Mouse (Mus musculus): ENCODE measurements around the gene Pou2f2. TPM values are rescaled to one million over a fixed set of nuclear protein-coding genes. Genes with fewer than 3 reads are reported as not detected.

The Pou2f2 gene
- polyA plus RNA-seq (2015; fragmentation: Nextera tagmentation; extraction: Ambion mirVana) = 1.1 and 1.4 TPM in 2 replicates

DNA sequence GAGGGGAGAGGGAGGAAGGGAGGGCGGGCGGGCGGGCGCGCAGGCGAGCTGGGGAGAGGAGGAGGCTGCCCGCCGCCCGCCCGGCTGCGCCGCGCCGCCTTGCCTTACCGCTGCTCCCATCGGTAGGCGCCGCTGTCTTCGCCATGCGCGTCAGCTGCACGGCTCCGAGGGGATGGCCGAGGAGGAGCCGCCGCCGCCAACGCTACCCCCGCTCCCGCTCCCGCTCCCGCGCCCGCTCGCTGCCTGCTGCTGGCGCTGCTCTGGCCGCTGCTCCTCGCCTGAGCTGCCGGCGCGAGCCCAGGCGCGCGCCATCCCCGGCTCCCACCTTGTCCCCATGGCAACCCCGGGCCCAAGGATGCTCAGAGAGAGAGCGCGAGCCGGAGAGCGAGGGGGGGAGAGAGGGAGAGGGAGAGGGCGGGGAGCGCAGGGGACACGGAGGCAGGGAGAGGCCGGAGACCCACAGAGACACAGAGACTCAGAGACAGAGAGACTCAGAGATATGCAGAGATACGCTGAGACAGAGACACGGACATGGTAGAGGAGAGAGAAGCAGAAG, at the start of gene Pou2f2:
TSS of gene Pou2f2 (minus strand) at position 121 of the 556 bp plus-strand sequence.
- H3K4me3 ChIP-seq = peak within 1 kb of the TSS; percentile 52
- no peaks in the 10 kb centered on the region for H3K9me3 ChIP-seq
- WGBS = under 1% methylated on average over 32 of the region's 56 CpGs
- peaks cover 29% of the 10 kb centered on the region for H3K4me1 ChIP-seq
- peaks cover 91% of the 10 kb centered on the region for H3K27me3 ChIP-seq
- H3K27ac ChIP-seq = no peak within 1 kb of the TSS
- peak; percentile 72 for ATAC-seq (ENCODE audit: insufficient number of reproducible peaks, low FRiP score, low TSS enrichment, low read depth)
- peak within 1 kb of the TSS; percentile 93 for H3K4me2 ChIP-seq
- peak within 1 kb of the TSS; percentile 47 for H3K9ac ChIP-seq
- no peaks in the 10 kb centered on the region for H3K36me3 ChIP-seq

DNA sequence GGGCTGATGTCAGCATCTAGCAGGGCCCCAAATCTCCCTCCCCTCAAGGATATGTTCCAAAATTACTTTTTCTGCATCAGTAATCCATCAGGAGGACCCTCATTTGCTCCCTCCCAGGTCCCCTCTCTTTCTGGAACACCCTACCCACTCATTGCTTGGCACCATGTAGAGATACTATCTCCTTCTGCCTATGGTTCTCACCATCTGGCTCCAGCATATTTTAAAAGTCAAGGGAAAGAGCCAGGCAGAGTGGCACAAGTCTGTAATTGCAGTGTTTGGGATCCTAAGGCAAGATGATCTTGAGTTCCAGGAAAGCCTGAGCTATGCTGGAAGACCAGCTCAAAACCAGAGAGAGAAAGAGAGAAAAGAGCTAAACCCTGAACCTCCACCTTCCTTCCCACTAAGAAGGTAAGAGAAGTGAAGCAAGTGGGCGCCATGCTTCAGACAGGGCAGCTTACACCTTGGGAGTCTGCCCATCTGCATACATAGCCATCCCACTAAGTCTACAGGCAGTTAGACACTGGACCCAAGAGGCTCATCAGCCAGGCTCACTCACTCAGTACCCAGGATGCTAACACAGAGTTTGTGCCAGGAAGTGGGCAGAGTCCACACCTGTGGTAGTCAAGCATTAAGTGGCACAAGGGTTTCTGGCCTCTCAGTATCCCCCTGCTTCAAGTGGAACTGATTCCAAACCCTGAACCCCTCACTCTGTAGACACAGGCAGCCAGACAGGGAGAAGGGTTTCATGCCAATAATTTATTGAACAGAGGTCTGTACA, 48.2 kb upstream of the Pou2f2 start:
- no peaks in the 10 kb centered on the region for H3K9me3 ChIP-seq
- ATAC-seq (ENCODE audit: insufficient number of reproducible peaks, low FRiP score, low TSS enrichment, low read depth) = no peak
- no peak overlapping the region for H3K4me3 ChIP-seq
- no peak overlapping the region for H3K4me2 ChIP-seq
- H3K27me3 ChIP-seq = no peaks in the 10 kb centered on the region
- H3K36me3 ChIP-seq = peaks cover 95% of the 10 kb centered on the region
- WGBS = 100% methylated on average over 1 of the region's 1 CpGs
- no peak overlapping the region for H3K27ac ChIP-seq
- peaks cover 3% of the 10 kb centered on the region for H3K4me1 ChIP-seq
- no peak overlapping the region for H3K9ac ChIP-seq

- peaks cover 44% of the 10 kb centered on the region for H3K36me3 ChIP-seq
- H3K9ac ChIP-seq = peak overlapping the region; percentile 75
- peaks cover 40% of the 10 kb centered on the region for H3K4me1 ChIP-seq
- H3K27me3 ChIP-seq = no peaks in the 10 kb centered on the region
- ATAC-seq (ENCODE audit: insufficient number of reproducible peaks, low FRiP score, low TSS enrichment, low read depth) = no peak
- H3K27ac ChIP-seq = peak overlapping the region; percentile 95; the same call in 1 of the 2 replicates
- WGBS = 88% methylated on average over 10 of the region's 10 CpGs
- peak overlapping the region; percentile 92 for H3K4me2 ChIP-seq
- peak overlapping the region; percentile 59 for H3K4me3 ChIP-seq
- H3K9me3 ChIP-seq = no peaks in the 10 kb centered on the region
These were observed 42.9 kb upstream of the Pou2f2 start for GRCm38 (mm10) chr7:25222275-25222967.

GRCm38 (mm10) chr7:25221102-25221883, 41.8 kb upstream of the Pou2f2 start, which contains the start of gene Zfp526:
TSS of gene Zfp526 (plus strand) at chr7:25221425.
- H3K9me3 ChIP-seq = no peaks in the 10 kb centered on the region
- WGBS = under 1% methylated on average over 44 of the region's 45 CpGs
- H3K27ac ChIP-seq = peak within 1 kb of the TSS; percentile 95
- ATAC-seq (ENCODE audit: insufficient number of reproducible peaks, low FRiP score, low TSS enrichment, low read depth) = peak; percentile 97
- H3K4me3 ChIP-seq = peak within 1 kb of the TSS; percentile 59
- peaks cover 35% of the 10 kb centered on the region for H3K36me3 ChIP-seq
- peak within 1 kb of the TSS; percentile 75 for H3K9ac ChIP-seq
- H3K4me2 ChIP-seq = peak within 1 kb of the TSS; percentile 92
- peaks cover 41% of the 10 kb centered on the region for H3K4me1 ChIP-seq
- no peaks in the 10 kb centered on the region for H3K27me3 ChIP-seq

GRCm38 (mm10) chr7:25220457-25221101, 41.1 kb upstream of the Pou2f2 start, which contains the start of gene Dedd2:
TSS of gene Dedd2 (minus strand) at chr7:25220615.
- Histone ChIP-seq H3K27ac (peak within 1 kb of the TSS; percentile 95), H3K36me3 (peaks cover 28% of the 10 kb centered on the region), H3K27me3 (no peaks in the 10 kb centered on the region), H3K4me1 (peaks cover 41% of the 10 kb centered on the region), H3K4me3 (peak within 1 kb of the TSS; percentile 59), H3K4me2 (peak within 1 kb of the TSS; percentile 92), H3K9me3 (no peaks in the 10 kb centered on the region), H3K9ac (peak within 1 kb of the TSS; percentile 75)
- no peak for ATAC-seq (ENCODE audit: insufficient number of reproducible peaks, low FRiP score, low TSS enrichment, low read depth)
- WGBS = 6% methylated on average over 20 of the region's 20 CpGs

DNA sequence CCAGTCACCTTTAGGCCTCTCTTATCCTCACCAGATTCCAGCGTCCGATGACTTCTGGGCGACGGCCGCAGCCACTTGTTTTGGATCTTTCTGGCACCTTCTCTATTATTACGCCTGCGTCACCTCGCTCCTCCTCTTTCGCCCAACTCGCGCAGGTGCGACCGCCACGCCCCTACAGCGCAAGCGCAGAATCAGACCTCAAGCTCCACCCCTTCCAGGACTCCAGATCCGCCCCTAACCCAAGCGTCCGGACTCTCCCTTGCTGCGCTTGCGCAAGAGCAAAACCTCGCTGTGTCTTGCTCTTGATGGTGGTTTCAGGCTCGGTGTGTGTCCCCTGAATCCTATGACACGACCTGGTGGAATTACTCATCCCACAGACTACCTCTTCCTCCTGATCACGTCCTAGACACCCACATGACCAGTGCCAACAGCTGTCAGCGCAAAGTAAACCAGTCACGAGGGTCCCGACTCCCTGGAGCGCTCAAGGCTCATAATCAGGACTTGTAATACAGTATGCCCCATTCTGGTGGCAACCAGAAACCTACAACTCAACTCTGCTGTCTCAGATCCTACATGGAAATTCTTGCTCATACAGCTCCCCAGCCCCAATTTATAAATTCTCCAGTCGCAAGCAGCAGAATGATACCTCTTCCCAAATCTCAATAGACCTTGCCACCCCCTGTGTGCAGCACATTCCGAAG, 40.4 kb upstream of the Pou2f2 start:
- peak overlapping the region; percentile 92 for H3K4me2 ChIP-seq
- peaks cover 21% of the 10 kb centered on the region for H3K36me3 ChIP-seq
- H3K27me3 ChIP-seq = no peaks in the 10 kb centered on the region
- peak; percentile 67 for ATAC-seq (ENCODE audit: insufficient number of reproducible peaks, low FRiP score, low TSS enrichment, low read depth)
- peaks cover 41% of the 10 kb centered on the region for H3K4me1 ChIP-seq
- no peaks in the 10 kb centered on the region for H3K9me3 ChIP-seq
- H3K9ac ChIP-seq = peak overlapping the region; percentile 66
- WGBS = 2% methylated on average over 31 of the region's 31 CpGs
- peak overlapping the region; percentile 59 for H3K4me3 ChIP-seq
- peak overlapping the region; percentile 95 for H3K27ac ChIP-seq

GRCm38 (mm10) chr7:25219416-25219750, 39.9 kb upstream of the Pou2f2 start:
- whole genome bisulfite sequencing = under 1% methylated on average over 16 of the region's 16 CpGs
- H3K27me3 ChIP-seq = no peaks in the 10 kb centered on the region
- H3K4me2 ChIP-seq = peak overlapping the region; percentile 92
- peak; percentile 3; the same call in 1 of the 2 replicates for ATAC-seq (ENCODE audit: insufficient number of reproducible peaks, low FRiP score, low TSS enrichment, low read depth)
- no peaks in the 10 kb centered on the region for H3K9me3 ChIP-seq
- peak overlapping the region; percentile 59 for H3K4me3 ChIP-seq
- H3K9ac ChIP-seq = peak overlapping the region; percentile 66
- peaks cover 41% of the 10 kb centered on the region for H3K4me1 ChIP-seq
- H3K27ac ChIP-seq = peak overlapping the region; percentile 84
- H3K36me3 ChIP-seq = peaks cover 16% of the 10 kb centered on the region

GRCm38 (mm10) chr7:25218705-25219415, 39.3 kb upstream of the Pou2f2 start:
- Histone ChIP-seq H3K27ac (peak overlapping the region; percentile 84), H3K9me3 (no peaks in the 10 kb centered on the region), H3K4me2 (peak overlapping the region; percentile 92), H3K4me3 (peak overlapping the region; percentile 59), H3K4me1 (peaks cover 41% of the 10 kb centered on the region), H3K27me3 (no peaks in the 10 kb centered on the region), H3K9ac (peak overlapping the region; percentile 66), H3K36me3 (peaks cover 15% of the 10 kb centered on the region)
- no peak for ATAC-seq (ENCODE audit: insufficient number of reproducible peaks, low FRiP score, low TSS enrichment, low read depth)
- under 1% methylated on average over 52 of the region's 53 CpGs for WGBS

DNA sequence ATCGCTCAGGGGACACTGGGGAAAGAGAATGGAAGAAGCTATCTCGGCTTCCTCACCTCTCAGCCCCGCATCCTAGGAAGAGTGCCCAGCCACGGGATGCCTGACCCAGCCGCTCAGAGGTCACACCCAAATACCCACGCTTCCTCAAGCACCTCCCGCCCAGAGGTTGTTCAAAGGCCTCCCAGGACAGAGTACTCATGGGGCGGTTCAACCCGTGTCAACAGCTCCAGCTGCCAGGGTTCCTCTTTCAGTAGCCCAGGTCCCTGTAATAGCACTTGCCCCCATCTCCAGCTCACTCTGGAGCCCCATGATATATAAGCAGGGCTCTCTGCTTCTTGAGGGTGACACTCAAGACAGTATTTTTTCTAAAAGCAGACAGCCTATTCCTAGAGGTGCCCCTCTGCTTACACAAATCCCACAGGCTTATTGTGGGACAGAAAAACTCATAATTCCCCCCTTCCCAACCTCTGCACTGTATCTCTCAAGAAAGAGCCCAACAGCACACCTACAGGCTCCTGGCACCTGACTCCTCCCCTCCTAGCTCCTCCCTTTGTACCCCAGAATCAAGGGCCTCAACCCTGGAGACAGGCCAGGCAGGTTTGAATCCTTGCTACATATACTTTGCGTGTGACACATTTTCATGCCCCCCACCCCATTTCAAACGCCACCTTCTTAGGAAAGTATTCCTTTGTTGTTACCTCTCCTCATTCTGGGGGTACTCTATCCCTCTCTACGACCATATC, 38.3 kb upstream of the Pou2f2 start:
- H3K9ac ChIP-seq = no peak overlapping the region
- H3K36me3 ChIP-seq = peaks cover 7% of the 10 kb centered on the region
- no peak for ATAC-seq (ENCODE audit: insufficient number of reproducible peaks, low FRiP score, low TSS enrichment, low read depth)
- H3K9me3 ChIP-seq = no peaks in the 10 kb centered on the region
- WGBS = 64% methylated on average over 12 of the region's 12 CpGs
- 0 out of 2 replicates have a peak overlapping the region, but pooled peaks have one; percentile 84 for H3K27ac ChIP-seq
- H3K4me1 ChIP-seq = peaks cover 41% of the 10 kb centered on the region
- no peaks in the 10 kb centered on the region for H3K27me3 ChIP-seq
- H3K4me3 ChIP-seq = peak overlapping the region; percentile 59
- H3K4me2 ChIP-seq = peak overlapping the region; percentile 92; the same call in 1 of the 2 replicates

Measured in limb, embryonic 15.5 days (tissue).